Mouse (Mus musculus): ENCODE data around the gene Olfr1330. TPM values are rescaled to one million over a fixed set of nuclear protein-coding genes. Genes with fewer than 3 reads are reported as not detected.
"Not testable (repeated sequence)": the region's sequence is repeated elsewhere in the genome, so short reads cannot be mapped to it uniquely, and the experiment has no call there.

Gene Olfr1330
- 0.41 and 1.6 TPM in 2 replicates for polyA plus RNA-seq (2011; ENCODE audit: insufficient read depth, insufficient read length, low replicate concordance, missing spikeins)

DNA sequence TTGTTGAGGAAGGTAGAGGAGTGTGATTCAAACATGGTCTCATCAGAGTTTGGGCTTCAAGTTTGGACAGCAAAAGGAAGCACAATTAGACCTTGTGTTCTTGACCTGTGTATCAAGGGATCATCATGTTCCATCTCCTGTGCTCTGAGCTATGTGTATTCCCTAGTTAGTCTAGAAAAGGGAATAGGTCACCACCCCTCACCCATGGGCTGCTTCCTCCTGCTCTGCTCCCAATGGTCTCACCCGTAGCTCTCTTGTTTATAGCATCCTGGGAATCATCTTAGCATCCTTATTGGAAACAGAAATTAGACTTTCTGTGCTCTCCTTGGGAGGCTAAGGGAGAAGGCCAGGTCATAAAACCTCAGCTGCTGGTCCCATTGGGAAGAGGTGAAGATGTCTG is at the start of gene Olfr1330:
Olfr1330 (plus strand) TSS at position 301 of the 400 bp plus-strand sequence.
- no peak within 1 kb of the TSS for H3K4me3 ChIP-seq (replicated peaks; ENCODE audit: control insufficient read depth, low read depth, low read length)
- no peaks in the 10 kb centered on the region; the same call in 1 of the 2 replicates for H3K4me1 ChIP-seq (ENCODE audit: control insufficient read depth, insufficient read depth, low read length)
- no peak within 1 kb of the TSS for H3K27ac ChIP-seq (ENCODE audit: control insufficient read depth, insufficient read depth, low read depth, low read length, poor library complexity)
- no peak for TF ChIP-seq CTCF (IDR thresholded peaks at IDR 0.05; ENCODE audit: control insufficient read depth, insufficient read depth, low read length)
- no peak for TF ChIP-seq POLR2A (IDR thresholded peaks at IDR 0.05; ENCODE audit: borderline replicate concordance, control insufficient read depth, low read depth, low read length)
- WGBS = 83% methylated on average over 1 of the region's 1 CpGs

DNA sequence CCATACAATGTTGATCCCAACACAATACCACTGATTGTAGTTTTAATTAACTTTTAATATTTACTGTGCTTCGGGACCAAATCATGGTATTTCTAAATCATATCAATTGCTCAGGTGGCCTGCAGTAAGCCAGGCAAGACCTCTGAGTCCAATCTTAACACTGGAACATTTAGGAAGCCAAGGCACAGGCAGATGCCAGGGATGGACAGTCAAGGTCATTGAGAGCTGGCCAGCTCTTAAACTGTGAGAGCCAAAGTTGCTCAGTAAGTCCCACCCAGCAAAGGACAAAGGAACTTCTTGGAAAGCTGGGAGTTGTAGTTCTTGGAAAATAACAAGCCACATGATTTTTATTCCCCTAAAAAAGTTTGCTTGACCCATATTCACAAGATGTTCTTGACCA is 26.6 kb upstream of the Olfr1330 start:
- H3K27ac ChIP-seq (ENCODE audit: control insufficient read depth, insufficient read depth, low read depth, low read length, poor library complexity) = no peak overlapping the region
- H3K4me3 ChIP-seq (replicated peaks; ENCODE audit: control insufficient read depth, low read depth, low read length) = no peak overlapping the region
- WGBS = 72% methylated on average over 1 of the region's 1 CpGs
- H3K4me1 ChIP-seq (ENCODE audit: control insufficient read depth, insufficient read depth, low read length) = no peaks in the 10 kb centered on the region
- TF ChIP-seq POLR2A (IDR thresholded peaks at IDR 0.05; ENCODE audit: borderline replicate concordance, control insufficient read depth, low read depth, low read length) = no peak
- TF ChIP-seq CTCF (IDR thresholded peaks at IDR 0.05; ENCODE audit: control insufficient read depth, insufficient read depth, low read length) = no peak

DNA sequence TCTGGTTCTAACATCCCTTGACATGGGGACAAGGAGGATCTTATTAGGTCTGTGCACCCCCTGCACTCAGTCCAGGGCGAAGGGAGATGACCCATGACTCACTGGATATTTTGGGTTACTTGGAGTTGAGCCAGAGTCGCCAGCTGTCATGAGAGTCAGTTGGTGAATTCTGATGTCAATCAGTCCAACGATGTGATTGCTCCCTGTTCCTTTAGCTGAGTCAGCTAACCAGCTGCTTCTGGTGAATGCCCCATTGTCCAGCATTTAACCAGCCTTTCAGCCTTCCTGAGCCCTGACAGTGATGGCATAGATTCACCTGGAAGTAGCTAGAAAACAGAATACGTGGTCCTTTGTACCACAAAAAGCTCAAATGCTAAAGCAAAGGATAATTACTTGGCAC is 25.7 kb upstream of the Olfr1330 start:
- TF ChIP-seq POLR2A (IDR thresholded peaks at IDR 0.05; ENCODE audit: borderline replicate concordance, control insufficient read depth, low read depth, low read length) = no peak
- no peak for TF ChIP-seq CTCF (IDR thresholded peaks at IDR 0.05; ENCODE audit: control insufficient read depth, insufficient read depth, low read length)
- 64% methylated on average over 4 of the region's 4 CpGs for WGBS
- H3K27ac ChIP-seq (ENCODE audit: control insufficient read depth, insufficient read depth, low read depth, low read length, poor library complexity) = no peak overlapping the region

DNA sequence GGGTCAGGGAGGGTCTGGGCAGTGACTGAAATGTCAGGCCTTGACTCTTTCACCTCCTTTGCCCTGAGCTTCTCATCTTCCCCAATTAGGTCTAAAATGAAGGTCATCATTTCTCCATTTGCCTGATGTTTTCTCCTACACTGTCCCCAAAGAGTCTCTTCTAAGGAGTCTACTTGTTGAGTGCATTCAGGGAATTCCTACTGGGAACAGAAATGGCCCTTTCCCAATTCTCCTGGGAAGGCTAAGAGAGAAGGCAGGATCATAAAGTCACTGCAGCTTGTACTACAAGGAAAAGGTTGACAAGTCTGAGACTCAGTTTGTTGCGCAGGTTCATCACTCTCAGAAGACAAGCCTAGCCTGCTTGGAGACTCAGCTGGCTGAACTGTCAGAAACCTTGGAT is 24.0 kb upstream of the Olfr1330 start, which contains the start of gene Olfr1331:
Olfr1331 (plus strand) TSS at position 301 of the 400 bp plus-strand sequence.
- Histone ChIP-seq H3K27ac (ENCODE audit: control insufficient read depth, insufficient read depth, low read depth, low read length, poor library complexity) (no peak within 1 kb of the TSS), H3K4me3 (replicated peaks; ENCODE audit: control insufficient read depth, low read depth, low read length) (no peak within 1 kb of the TSS), H3K4me1 (ENCODE audit: control insufficient read depth, insufficient read depth, low read length) (no peaks in the 10 kb centered on the region)
- no peak for TF ChIP-seq CTCF (IDR thresholded peaks at IDR 0.05; ENCODE audit: control insufficient read depth, insufficient read depth, low read length)
- TF ChIP-seq POLR2A (IDR thresholded peaks at IDR 0.05; ENCODE audit: borderline replicate concordance, control insufficient read depth, low read depth, low read length) = no peak
- 79% methylated on average over 1 of the region's 1 CpGs for WGBS

More for the DNA sequence above, 25.7 kb upstream of the Olfr1330 start:
- no peak overlapping the region for H3K4me3 ChIP-seq (replicated peaks; ENCODE audit: control insufficient read depth, low read depth, low read length)
- H3K4me1 ChIP-seq (ENCODE audit: control insufficient read depth, insufficient read depth, low read length) = no peaks in the 10 kb centered on the region

DNA sequence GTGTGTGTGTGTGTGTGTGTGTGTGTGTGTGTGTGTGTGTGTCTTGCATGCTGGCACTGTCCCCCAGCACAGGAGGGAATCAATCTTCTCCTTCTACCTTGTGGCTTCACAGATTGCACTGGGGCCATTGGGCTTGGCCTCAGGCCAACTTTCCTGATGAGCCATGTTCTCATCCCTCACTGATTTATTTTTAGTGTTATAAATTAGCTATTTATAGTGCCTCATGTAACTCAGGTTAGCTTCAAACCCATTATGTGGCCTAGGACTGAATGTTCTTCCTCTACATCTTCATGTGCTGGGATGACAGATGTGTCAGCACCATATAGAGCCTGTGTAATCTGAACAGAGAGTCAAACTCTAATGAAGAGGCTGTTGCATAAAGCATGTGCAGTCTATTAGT is 20.8 kb upstream of the Olfr1330 start:
- no peaks in the 10 kb centered on the region for H3K4me1 ChIP-seq (ENCODE audit: control insufficient read depth, insufficient read depth, low read length)
- TF ChIP-seq CTCF (IDR thresholded peaks at IDR 0.05; ENCODE audit: control insufficient read depth, insufficient read depth, low read length) (no peak), POLR2A (IDR thresholded peaks at IDR 0.05; ENCODE audit: borderline replicate concordance, control insufficient read depth, low read depth, low read length) (no peak)
- no peak overlapping the region for H3K4me3 ChIP-seq (replicated peaks; ENCODE audit: control insufficient read depth, low read depth, low read length)
- no peak overlapping the region for H3K27ac ChIP-seq (ENCODE audit: control insufficient read depth, insufficient read depth, low read depth, low read length, poor library complexity)

DNA sequence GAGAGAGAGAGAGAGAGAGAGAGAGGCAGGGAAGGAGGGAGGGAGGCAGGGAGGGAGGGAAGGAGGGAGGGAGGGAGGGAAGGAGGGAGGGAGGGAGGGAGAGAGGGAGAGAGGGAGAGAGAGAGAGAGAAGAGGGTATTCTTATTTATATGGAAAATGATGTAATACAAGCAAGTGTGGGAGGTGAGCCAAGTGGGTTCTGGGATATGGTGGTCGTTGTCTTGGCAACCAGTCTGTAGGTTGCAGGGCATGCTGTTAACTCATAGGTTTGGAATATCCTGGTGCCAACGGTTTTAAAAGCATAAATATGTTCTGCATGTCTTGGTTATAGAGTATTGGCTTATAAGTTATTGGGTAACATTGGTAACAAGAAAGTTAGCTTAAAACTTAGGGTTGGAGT is 13.6 kb downstream of the Olfr1330 start:
- no peaks in the 10 kb centered on the region for H3K4me1 ChIP-seq (ENCODE audit: control insufficient read depth, insufficient read depth, low read length)
- 62% methylated on average over 2 of the region's 2 CpGs for WGBS

DNA sequence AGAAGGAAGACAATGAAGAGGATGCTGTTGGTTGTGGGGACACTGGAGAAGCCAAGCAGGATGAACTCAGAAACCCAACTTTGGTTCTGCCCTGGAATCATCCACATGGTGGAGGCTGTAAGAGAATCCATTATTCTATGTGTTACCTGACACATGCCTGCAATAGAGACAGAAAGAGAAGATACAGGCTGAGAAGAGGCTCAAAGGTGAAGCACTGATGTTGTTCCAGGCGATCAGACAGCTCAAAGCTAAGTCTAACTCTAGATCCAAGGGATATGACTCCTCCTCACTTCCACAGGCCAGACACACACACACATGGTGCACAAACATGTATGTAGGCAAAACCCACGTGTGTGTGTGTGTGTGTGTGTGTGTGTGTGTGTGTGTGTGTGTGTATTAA is 29.0 kb downstream of the Olfr1330 start, which contains the start of gene Olfr1329:
Olfr1329 (minus strand) TSS at position 101 of the 400 bp plus-strand sequence.
- WGBS = 44% methylated on average over 2 of the region's 2 CpGs
- not testable (repeated sequence) for H3K4me3 ChIP-seq (replicated peaks; ENCODE audit: control insufficient read depth, low read depth, low read length); H3K27ac ChIP-seq (ENCODE audit: control insufficient read depth, insufficient read depth, low read depth, low read length, poor library complexity); H3K4me1 ChIP-seq (ENCODE audit: control insufficient read depth, insufficient read depth, low read length)

More for the DNA sequence above, 13.6 kb downstream of the Olfr1330 start:
- TF ChIP-seq POLR2A (IDR thresholded peaks at IDR 0.05; ENCODE audit: borderline replicate concordance, control insufficient read depth, low read depth, low read length) (no peak), CTCF (IDR thresholded peaks at IDR 0.05; ENCODE audit: control insufficient read depth, insufficient read depth, low read length) (no peak)
- Histone ChIP-seq H3K4me3 (replicated peaks; ENCODE audit: control insufficient read depth, low read depth, low read length) (no peak overlapping the region), H3K27ac (ENCODE audit: control insufficient read depth, insufficient read depth, low read depth, low read length, poor library complexity) (no peak overlapping the region)

DNA sequence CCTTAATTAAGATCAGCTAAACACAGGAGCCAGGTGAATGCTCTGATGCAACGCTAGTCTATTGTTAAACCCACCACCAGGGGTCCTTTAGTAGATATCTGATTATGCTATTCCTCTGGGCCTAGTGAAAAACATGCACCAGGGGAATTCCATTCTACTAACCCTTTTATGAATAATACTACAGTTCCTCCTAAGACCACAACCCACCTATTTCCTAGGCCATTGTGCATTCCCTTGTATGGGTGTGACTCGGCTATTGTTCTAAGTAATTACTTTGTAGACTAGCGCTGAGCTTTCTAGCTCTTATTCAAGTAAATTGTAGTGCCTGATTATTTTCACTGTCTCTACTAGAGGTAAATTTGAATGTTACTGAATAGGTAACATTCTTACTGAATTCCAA is 42.9 kb downstream of the Olfr1330 start:
- WGBS = 80% methylated on average over 3 of the region's 3 CpGs
- H3K4me1 ChIP-seq (ENCODE audit: control insufficient read depth, insufficient read depth, low read length); H3K4me3 ChIP-seq (replicated peaks; ENCODE audit: control insufficient read depth, low read depth, low read length); H3K27ac ChIP-seq (ENCODE audit: control insufficient read depth, insufficient read depth, low read depth, low read length, poor library complexity): not testable (repeated sequence)

DNA sequence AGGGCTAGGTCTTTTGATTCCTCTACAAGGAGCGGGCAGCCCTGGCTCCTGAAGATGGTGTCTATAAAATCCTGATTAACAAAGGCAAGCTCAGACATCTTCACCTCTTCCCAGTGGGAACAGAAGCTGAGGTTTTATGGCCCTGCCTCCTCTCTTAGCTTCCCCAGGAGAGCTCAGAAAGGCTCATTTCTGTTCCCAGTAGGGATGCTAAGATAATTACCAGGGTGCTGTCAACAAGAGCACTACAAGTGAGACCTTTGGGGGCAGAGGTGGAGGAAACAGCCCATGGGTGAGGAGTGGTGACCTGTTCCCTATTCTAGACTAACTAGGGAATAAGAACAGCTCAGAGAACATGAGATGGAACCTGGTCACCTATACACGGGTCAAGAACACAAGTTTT is 50.1 kb downstream of the Olfr1330 start, which contains the start of gene Olfr1328:
Olfr1328 (minus strand) TSS at position 101 of the 400 bp plus-strand sequence.
- WGBS = 62% methylated on average over 2 of the region's 2 CpGs
- Histone ChIP-seq H3K4me3 (replicated peaks; ENCODE audit: control insufficient read depth, low read depth, low read length) (no peak within 1 kb of the TSS), H3K27ac (ENCODE audit: control insufficient read depth, insufficient read depth, low read depth, low read length, poor library complexity) (no peak within 1 kb of the TSS), H3K4me1 (ENCODE audit: control insufficient read depth, insufficient read depth, low read length) (no peaks in the 10 kb centered on the region)
- TF ChIP-seq POLR2A (IDR thresholded peaks at IDR 0.05; ENCODE audit: borderline replicate concordance, control insufficient read depth, low read depth, low read length) (no peak), CTCF (IDR thresholded peaks at IDR 0.05; ENCODE audit: control insufficient read depth, insufficient read depth, low read length) (no peak)

Other genes with a start within 250 kb of the Olfr1330 start
- not detected in 2 replicates for gene Olfr62, start 229.6 kb upstream of the Olfr1330 start, polyA plus RNA-seq (2011; ENCODE audit: insufficient read depth, insufficient read length, low replicate concordance, missing spikeins)
- gene Olfr1342, start 195.8 kb upstream of the Olfr1330 start, polyA plus RNA-seq (2011; ENCODE audit: insufficient read depth, insufficient read length, low replicate concordance, missing spikeins) = not detected in 2 replicates
- gene Olfr1341, start 185.1 kb upstream of the Olfr1330 start, polyA plus RNA-seq (2011; ENCODE audit: insufficient read depth, insufficient read length, low replicate concordance, missing spikeins) = not detected in 2 replicates
- gene Olfr1340, start 168.5 kb upstream of the Olfr1330 start, polyA plus RNA-seq (2011; ENCODE audit: insufficient read depth, insufficient read length, low replicate concordance, missing spikeins) = not detected in 2 replicates
- not detected in 2 replicates for gene Olfr1339, start 156.4 kb upstream of the Olfr1330 start, polyA plus RNA-seq (2011; ENCODE audit: insufficient read depth, insufficient read length, low replicate concordance, missing spikeins)
- gene Olfr1338, start 129.9 kb upstream of the Olfr1330 start, polyA plus RNA-seq (2011; ENCODE audit: insufficient read depth, insufficient read length, low replicate concordance, missing spikeins) = 0.50 TPM in 1 of 2 replicates, not detected in the other
- gene Olfr1337, start 106.0 kb upstream of the Olfr1330 start, polyA plus RNA-seq (2011; ENCODE audit: insufficient read depth, insufficient read length, low replicate concordance, missing spikeins) = not detected in 2 replicates
- not detected in 2 replicates for gene Olfr1335, start 78.7 kb upstream of the Olfr1330 start, polyA plus RNA-seq (2011; ENCODE audit: insufficient read depth, insufficient read length, low replicate concordance, missing spikeins)
- gene Olfr1333, start 52.3 kb upstream of the Olfr1330 start, polyA plus RNA-seq (2011; ENCODE audit: insufficient read depth, insufficient read length, low replicate concordance, missing spikeins) = not detected in 2 replicates
- gene Olfr1331, start 23.9 kb upstream of the Olfr1330 start, polyA plus RNA-seq (2011; ENCODE audit: insufficient read depth, insufficient read length, low replicate concordance, missing spikeins) = not detected in 2 replicates
- not detected in 2 replicates for gene Olfr1329, start 28.9 kb downstream of the Olfr1330 start, polyA plus RNA-seq (2011; ENCODE audit: insufficient read depth, insufficient read length, low replicate concordance, missing spikeins)
- not detected in 2 replicates for gene Olfr1328, start 50.0 kb downstream of the Olfr1330 start, polyA plus RNA-seq (2011; ENCODE audit: insufficient read depth, insufficient read length, low replicate concordance, missing spikeins)
- gene Lao1, start 73.0 kb downstream of the Olfr1330 start, polyA plus RNA-seq (2011; ENCODE audit: insufficient read depth, insufficient read length, low replicate concordance, missing spikeins) = not detected in 2 replicates
- 6.7 and 20.9 TPM in 2 replicates for gene Slc2a1, start 220.1 kb downstream of the Olfr1330 start, polyA plus RNA-seq (2011; ENCODE audit: insufficient read depth, insufficient read length, low replicate concordance, missing spikeins)

Measured in bone marrow, adult 2 months (tissue).